Mouse (Mus musculus): ENCODE measurements at regions not wholly inside any gene's neighbourhood (a gene's known extent, or its start where the extent isn't known, plus 50 kb on each side); places are given as distances from the start of the nearest gene placed in this dataset.

DNA sequence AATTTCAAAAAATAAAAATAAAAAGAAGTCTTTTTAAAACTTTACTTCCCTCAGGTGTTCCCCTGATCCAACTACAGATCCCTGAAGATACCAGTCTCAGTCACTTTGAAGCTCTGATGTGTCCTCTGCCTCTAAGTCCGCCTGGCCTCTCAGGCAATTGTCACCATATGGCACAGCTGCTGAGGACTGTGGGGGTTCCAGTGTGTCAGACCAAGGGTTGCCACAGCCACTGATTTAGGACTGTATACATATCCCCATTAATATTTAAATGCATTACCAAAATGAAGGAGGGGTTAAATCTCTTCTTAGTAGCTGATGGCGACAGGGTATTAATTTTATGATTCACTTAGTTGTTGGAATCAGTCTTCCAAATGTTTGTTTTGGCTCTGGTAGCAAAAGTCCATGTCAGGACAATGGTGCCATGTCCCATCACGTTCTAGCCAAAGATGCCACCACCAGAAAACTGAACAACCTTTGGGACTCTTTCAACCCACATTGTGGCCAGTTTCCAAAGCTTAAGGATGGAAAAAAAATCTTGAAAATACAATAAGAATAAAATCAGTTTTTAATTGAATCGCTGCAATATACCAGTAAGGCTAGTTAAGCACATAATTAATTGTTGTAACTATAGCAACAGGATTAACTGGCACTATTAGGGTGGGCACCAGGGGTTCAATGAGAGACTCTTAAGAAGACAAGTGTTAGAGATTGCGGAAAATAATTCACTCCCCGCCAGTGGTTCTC, 62.5 kb downstream of the Arrdc4 start:
- 70% methylated on average over 6 of the region's 6 CpGs for WGBS
- no peaks in the 10 kb centered on the region for H3K27me3 ChIP-seq (ENCODE audit: insufficient read depth, poor library complexity, severe bottlenecking)
- no peaks in the 10 kb centered on the region for H3K9me3 ChIP-seq
- no peak for DNase-seq (ENCODE audit: low spot score)
- no peak overlapping the region for H3K4me3 ChIP-seq
- H3K36me3 ChIP-seq, result no peaks in the 10 kb centered on the region
- H3K4me1 ChIP-seq, result no peaks in the 10 kb centered on the region
- no peak overlapping the region for H3K27ac ChIP-seq

DNA sequence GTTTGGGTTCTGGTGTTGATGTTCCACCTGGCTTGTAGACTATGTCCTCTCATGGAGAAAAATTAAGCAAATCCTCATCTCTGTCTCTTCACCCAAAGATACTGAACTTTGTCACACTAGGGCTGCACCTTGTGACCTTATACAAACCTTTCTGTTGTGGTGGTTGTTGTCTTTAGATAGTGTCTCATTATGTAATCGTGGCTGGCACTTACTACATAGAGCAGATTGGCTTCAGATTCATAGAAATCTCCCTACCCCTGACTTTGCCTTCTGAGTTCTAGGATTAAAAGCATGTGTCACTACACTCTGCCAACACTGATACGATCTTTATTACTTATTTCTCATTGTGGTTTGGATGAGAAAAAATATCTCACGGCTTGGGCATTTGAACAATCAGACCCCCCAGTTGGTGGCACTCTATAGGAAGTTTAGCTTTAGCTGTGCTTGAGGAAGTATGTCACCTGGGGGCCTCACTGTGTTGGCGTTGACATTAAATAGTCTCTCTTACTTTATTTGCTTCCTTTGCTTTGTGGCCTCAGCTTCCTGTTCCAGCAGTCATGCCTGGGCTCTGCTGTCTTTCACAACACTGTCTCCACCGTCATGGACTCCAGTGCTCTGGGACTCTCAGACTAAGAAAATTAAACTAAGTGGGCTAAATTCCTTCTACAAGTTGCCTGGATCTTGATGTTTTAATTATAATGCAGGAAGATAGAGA, 66.0 kb downstream of the Arrdc4 start:
- no peaks in the 10 kb centered on the region for H3K36me3 ChIP-seq
- H3K4me1 ChIP-seq, result no peaks in the 10 kb centered on the region
- H3K27ac ChIP-seq, result no peak overlapping the region
- WGBS, result 62% methylated on average over 5 of the region's 5 CpGs
- DNase-seq (ENCODE audit: low spot score), result no peak
- H3K27me3 ChIP-seq (ENCODE audit: insufficient read depth, poor library complexity, severe bottlenecking), result no peaks in the 10 kb centered on the region
- H3K9me3 ChIP-seq, result no peaks in the 10 kb centered on the region
- H3K4me3 ChIP-seq, result no peak overlapping the region

DNA sequence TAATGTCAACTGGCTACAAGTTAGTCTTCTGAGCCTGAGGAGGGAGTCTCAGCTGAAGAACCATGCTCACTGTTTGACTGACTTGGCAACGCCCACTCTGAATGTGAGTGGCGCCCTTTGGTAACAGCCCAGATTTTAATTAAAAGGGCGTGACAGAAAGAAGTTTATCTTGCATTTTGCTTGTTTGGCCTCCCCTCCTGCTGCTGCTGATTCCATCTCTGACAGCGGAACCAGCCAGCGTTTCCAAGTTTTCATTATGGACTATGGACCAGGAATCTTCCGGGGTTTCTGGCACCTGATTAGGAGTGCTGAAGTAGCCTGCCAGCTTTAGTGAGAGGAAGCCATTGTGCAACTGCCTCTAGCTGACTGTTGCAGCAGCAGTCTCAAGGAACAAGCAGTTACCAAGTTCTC, 66.7 kb downstream of the Arrdc4 start:
- H3K27me3 ChIP-seq (ENCODE audit: insufficient read depth, poor library complexity, severe bottlenecking), result no peaks in the 10 kb centered on the region
- H3K9me3 ChIP-seq, result no peaks in the 10 kb centered on the region
- no peak for DNase-seq (ENCODE audit: low spot score)
- H3K4me3 ChIP-seq, result no peak overlapping the region
- no peaks in the 10 kb centered on the region for H3K36me3 ChIP-seq
- WGBS, result 56% methylated on average over 6 of the region's 6 CpGs
- H3K4me1 ChIP-seq, result no peaks in the 10 kb centered on the region
- no peak overlapping the region for H3K27ac ChIP-seq

DNA sequence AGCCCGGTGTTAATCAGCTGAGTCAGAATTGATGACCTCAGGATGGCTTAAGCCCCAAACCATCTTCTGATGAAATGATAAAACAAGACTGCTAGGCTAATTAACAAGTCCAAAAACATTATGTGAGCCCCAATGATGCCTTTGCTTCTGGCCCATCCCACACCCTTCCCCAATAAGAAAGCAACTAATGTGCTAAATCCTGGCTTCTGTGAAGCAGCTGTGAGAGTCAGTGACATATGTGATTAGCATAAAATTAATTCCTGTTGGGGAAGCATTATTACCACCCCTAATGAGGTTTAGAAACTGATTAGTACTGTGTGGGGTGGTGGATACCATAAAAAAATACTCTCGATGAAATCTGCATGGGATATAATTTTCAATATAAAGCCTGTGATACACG, 69.3 kb downstream of the Arrdc4 start:
- Histone ChIP-seq H3K27me3 (ENCODE audit: insufficient read depth, poor library complexity, severe bottlenecking) (no peaks in the 10 kb centered on the region), H3K36me3 (no peaks in the 10 kb centered on the region), H3K4me1 (no peaks in the 10 kb centered on the region), H3K27ac (no peak overlapping the region), H3K4me3 (no peak overlapping the region), H3K9me3 (no peaks in the 10 kb centered on the region)
- DNase-seq (ENCODE audit: low spot score), result no peak
- WGBS, result 85% methylated on average over 3 of the region's 3 CpGs

DNA sequence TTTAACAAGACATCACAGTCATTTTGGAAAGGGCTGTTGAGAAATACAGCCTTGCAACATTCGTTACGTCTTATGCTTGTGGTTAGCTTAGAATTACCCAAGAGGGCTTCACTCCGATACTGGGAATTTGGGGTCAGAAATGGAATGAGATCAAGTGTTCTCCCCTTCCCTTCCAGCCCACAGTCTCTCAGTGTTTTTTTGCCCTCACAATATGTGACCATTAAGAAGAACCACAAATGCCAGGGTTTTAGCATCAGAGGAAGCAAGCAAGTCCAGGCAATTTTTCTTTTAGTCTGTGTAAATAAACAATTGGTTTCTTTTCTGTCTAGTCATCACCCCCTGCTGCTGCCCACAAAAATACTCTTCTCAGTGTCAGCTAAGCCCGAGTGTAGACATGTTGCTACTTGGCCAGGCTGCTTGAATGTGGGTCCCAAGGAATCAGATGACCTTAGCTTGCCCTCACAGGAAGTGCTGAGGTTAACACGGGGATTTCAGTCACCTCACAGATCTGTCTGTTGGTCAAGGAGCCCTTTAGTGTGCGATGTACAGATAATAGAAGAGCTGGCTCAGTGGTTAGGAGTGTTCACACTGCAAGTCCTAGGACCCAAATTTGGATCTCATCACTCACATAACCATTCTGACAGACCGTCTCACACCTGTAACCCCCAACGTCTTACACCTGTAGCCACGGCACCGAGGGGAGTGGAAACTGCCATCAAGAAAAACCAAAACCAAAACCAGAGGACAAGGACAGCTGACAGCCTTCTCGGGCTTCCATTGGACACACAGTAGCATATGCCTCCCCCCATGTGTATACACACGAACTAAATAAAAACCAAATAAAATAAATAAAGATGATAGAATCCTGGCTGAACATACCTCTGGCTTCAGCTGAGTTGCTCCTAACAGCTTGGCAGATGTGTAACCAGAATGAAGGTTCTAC, 81.0 kb downstream of the Arrdc4 start:
- DNase-seq (ENCODE audit: low spot score), result no peak
- H3K27ac ChIP-seq, result no peak overlapping the region
- 74% methylated on average over 12 of the region's 12 CpGs for WGBS
- H3K4me1 ChIP-seq, result no peaks in the 10 kb centered on the region
- no peaks in the 10 kb centered on the region for H3K9me3 ChIP-seq
- H3K4me3 ChIP-seq, result no peak overlapping the region
- no peaks in the 10 kb centered on the region for H3K36me3 ChIP-seq
- H3K27me3 ChIP-seq (ENCODE audit: insufficient read depth, poor library complexity, severe bottlenecking), result no peaks in the 10 kb centered on the region

DNA sequence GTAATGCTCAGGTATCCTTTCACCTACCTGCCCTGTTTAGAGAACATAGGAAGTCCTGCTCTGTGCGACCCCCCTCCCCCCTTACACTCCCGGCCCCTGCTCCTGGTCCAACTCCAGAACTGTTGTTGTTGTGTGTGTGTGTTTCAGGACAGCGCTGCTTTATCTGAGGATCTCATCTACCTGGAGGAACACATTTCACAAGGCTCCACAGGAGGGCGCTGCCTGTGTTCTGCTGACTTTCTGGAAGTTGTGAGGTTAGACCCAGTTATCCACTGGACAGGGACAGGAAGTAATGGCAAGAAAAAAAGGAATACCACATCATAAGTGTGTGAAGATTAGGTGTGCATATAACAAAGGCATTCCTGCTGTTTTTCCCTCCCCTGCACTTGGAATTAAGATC, 81.8 kb downstream of the Arrdc4 start:
- WGBS, result 57% methylated on average over 4 of the region's 4 CpGs
- DNase-seq (ENCODE audit: low spot score), result no peak

DNA sequence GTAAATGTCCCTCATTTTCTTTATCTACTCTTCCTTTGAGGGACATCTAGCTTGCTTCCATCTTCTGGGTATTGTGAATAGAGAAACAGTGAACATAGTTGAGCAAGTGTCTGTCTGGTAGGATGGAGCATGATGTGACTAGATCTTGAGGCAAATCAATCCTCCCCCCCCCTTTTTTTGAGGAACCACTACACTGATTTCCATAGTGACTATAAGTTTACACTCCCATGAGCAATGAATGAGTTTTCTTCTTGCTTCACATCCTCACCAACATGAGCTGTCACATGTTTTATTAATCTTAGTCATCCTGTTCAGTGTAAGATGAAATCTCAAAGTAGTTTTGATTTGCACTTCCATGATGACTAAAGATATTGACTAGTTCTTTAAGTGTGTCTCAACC, 92.7 kb downstream of the Arrdc4 start:
- DNase-seq (ENCODE audit: low spot score), result no peak
- H3K27me3 ChIP-seq (ENCODE audit: insufficient read depth, poor library complexity, severe bottlenecking), result no peaks in the 10 kb centered on the region
- no peak overlapping the region for H3K4me3 ChIP-seq

More for the DNA sequence above, 81.8 kb downstream of the Arrdc4 start:
- no peaks in the 10 kb centered on the region for H3K27me3 ChIP-seq (ENCODE audit: insufficient read depth, poor library complexity, severe bottlenecking)
- no peak overlapping the region for H3K4me3 ChIP-seq
- H3K4me1 ChIP-seq, result no peaks in the 10 kb centered on the region
- no peaks in the 10 kb centered on the region for H3K9me3 ChIP-seq
- H3K27ac ChIP-seq, result no peak overlapping the region
- no peaks in the 10 kb centered on the region for H3K36me3 ChIP-seq

DNA sequence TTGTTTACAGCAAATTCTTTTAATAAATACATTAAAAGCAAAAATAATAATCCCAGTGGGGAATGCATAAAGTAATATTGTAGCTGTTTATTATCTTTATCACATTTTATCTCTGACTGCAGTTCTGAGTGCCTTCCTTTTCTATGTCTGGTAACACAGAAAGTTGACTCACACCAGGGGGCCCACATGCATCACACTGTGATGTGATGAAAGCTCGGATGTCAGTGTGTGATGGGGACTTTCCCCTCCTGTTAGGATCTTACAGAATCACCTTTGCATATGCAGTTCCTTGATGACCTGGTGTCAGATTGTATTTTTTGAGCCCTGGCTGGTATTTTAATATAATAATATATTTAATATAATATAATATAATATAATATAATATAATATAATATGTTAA, 95.5 kb downstream of the Arrdc4 start:
- no peak for DNase-seq (ENCODE audit: low spot score)
- Histone ChIP-seq H3K27ac (no peak overlapping the region), H3K4me3 (no peak overlapping the region), H3K36me3 (no peaks in the 10 kb centered on the region), H3K4me1 (no peaks in the 10 kb centered on the region), H3K27me3 (ENCODE audit: insufficient read depth, poor library complexity, severe bottlenecking) (no peaks in the 10 kb centered on the region), H3K9me3 (no peaks in the 10 kb centered on the region)
- WGBS, result 69% methylated on average over 1 of the region's 1 CpGs

More for the DNA sequence above, 92.7 kb downstream of the Arrdc4 start:
- no peak overlapping the region for H3K27ac ChIP-seq
- no peaks in the 10 kb centered on the region for H3K36me3 ChIP-seq
- H3K4me1 ChIP-seq, result no peaks in the 10 kb centered on the region
- H3K9me3 ChIP-seq, result no peaks in the 10 kb centered on the region

DNA sequence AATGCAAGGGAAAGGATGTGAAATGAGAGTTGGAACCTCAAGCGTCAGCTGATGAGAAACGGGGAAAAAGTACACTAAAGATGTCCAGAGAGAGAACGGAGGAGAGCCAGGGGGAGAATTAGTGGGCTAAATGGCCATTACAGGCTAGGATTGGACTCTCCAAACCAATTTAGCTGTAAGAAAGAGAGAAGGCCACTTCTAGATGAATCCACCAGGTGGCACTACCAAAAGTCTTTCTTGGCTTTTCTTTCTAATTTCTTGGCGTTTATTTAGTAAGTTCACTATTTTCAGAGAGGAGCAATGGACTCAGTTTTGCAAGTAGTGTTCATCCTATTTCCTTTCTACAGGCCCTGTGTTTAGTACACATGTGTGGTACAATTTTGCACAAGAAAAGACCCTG, 97.6 kb downstream of the Arrdc4 start:
- Histone ChIP-seq H3K9me3 (no peaks in the 10 kb centered on the region), H3K27me3 (ENCODE audit: insufficient read depth, poor library complexity, severe bottlenecking) (no peaks in the 10 kb centered on the region), H3K4me1 (no peaks in the 10 kb centered on the region), H3K27ac (no peak overlapping the region), H3K36me3 (no peaks in the 10 kb centered on the region), H3K4me3 (no peak overlapping the region)
- DNase-seq (ENCODE audit: low spot score), result no peak
- 63% methylated on average over 4 of the region's 4 CpGs for WGBS

DNA sequence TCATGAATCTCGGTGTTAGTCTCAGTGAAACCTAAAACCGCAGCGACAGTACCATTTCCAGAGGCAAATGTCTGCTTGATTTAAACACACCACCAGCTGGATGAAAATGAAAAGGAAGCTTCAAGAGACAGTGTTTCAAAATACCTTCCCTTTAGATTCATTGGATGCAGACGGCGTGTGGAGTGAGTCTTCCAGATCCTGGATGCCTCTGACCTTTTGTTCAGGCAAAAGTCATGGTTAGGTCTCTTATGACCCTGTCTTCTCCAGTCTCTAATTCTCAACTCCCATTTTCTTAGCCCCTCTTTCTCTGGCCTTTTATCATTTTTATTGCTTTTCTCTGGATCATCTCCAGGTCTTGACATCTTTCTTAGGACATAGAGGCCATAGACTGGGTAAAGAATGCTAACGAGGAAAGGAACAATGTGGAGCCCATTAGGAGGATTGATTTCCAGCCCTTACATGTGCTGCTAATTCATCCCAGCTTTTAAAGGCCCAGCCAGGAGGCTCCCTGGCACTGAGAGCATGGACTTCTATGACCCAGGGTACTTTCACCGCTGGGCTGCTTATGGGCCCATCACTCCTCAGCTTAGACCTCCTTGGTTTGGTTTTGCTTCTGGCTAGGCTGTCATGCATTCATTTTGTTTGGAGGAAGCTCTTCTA, 111.4 kb downstream of the Arrdc4 start:
- Histone ChIP-seq H3K4me1 (peaks cover 10% of the 10 kb centered on the region; the same call in 1 of the 2 replicates), H3K27me3 (ENCODE audit: insufficient read depth, poor library complexity, severe bottlenecking) (no peaks in the 10 kb centered on the region), H3K27ac (no peak overlapping the region), H3K4me3 (no peak overlapping the region), H3K36me3 (no peaks in the 10 kb centered on the region), H3K9me3 (no peaks in the 10 kb centered on the region)
- 81% methylated on average over 7 of the region's 7 CpGs for WGBS
- DNase-seq (ENCODE audit: low spot score), result no peak

DNA sequence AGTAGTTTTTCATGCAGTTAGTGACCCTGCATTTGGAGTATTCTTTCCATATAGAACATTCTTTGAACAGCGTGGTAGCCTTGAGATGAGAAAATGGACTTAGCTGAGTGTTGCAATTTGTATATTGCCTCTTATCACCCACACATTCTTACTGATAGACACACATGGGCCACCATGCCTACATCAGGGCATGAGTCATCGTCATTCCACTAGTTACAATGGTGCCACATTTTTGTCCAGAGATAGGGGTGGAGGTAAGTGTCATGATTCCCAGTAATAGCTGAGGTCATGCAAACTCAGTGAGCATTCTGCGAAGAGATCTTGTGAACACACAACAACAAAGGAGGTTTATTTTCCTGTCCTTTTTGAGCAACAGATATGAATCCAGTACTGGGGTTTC, 128.0 kb downstream of the Arrdc4 start:
- H3K4me1 ChIP-seq, result no peaks in the 10 kb centered on the region
- no peaks in the 10 kb centered on the region for H3K9me3 ChIP-seq
- H3K27ac ChIP-seq, result no peak overlapping the region
- no peaks in the 10 kb centered on the region for H3K27me3 ChIP-seq (ENCODE audit: insufficient read depth, poor library complexity, severe bottlenecking)
- no peak overlapping the region for H3K4me3 ChIP-seq
- H3K36me3 ChIP-seq, result no peaks in the 10 kb centered on the region
- DNase-seq (ENCODE audit: low spot score), result no peak
- 64% methylated on average over 3 of the region's 3 CpGs for WGBS

DNA sequence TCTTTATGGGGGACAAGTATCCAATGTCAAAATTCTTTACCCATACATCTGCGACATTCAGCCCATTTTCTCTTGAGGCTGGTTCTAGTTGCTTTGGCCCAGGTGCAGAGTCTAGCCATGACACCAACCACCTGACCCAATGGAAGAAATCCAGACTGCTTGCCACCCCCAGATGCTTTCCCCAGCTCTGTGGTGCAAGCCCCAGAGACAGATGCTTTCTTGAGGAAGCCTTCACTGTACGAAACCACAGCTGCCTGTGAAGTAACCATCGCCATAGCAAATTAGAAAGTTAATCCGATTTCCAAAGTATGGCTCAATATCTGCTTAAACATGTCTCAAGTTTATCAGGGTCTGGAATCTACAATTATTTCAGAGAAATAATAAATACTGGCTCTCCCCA, 138.5 kb downstream of the Arrdc4 start:
- Histone ChIP-seq H3K4me3 (no peak overlapping the region), H3K36me3 (no peaks in the 10 kb centered on the region), H3K27ac (no peak overlapping the region), H3K27me3 (ENCODE audit: insufficient read depth, poor library complexity, severe bottlenecking) (no peaks in the 10 kb centered on the region), H3K4me1 (no peaks in the 10 kb centered on the region), H3K9me3 (no peaks in the 10 kb centered on the region)
- no peak for DNase-seq (ENCODE audit: low spot score)
- 91% methylated on average over 4 of the region's 4 CpGs for WGBS
